Mouse (Mus musculus): ENCODE data around the gene Immp2l. TPM values are rescaled to one million over a fixed set of nuclear protein-coding genes. Genes with fewer than 3 reads are reported as not detected.

Gene Immp2l
- polyA plus RNA-seq, 1 experiment from 2014 or later: 16.3 TPM

DNA sequence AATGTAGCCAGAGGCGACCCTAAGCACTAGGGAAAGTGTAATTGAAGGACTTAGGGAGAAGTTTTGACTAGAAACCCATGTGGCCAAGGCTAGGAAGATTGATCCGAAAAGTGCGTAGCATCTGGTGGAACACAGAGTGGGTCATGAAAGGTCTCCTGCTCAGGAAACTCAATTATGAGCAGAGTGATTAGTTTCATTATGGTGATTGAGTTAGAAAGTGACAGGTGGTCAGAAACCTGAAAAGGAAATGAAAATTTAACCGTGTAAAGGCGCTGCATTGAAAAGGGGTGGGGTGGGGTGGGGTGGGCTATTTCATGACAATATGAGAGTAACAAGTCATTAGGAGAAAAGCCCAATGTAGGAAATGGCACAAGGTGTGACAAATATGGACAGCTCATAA, 15.9 kb downstream of the Immp2l start:
- Histone ChIP-seq H3K4me1 (ENCODE audit: control insufficient read depth, insufficient read depth, low read length) (no peaks in the 10 kb centered on the region), H3K27me3 (ENCODE audit: control insufficient read depth, insufficient read depth, low read length) (no peaks in the 10 kb centered on the region), H3K4me2 (ENCODE audit: low read depth, low read length) (no peak overlapping the region), H3K9me3 (replicated peaks; ENCODE audit: control insufficient read depth, low read length) (no peaks in the 10 kb centered on the region), H3K9ac (ENCODE audit: low read length) (no peak overlapping the region), H3K4me3 (replicated peaks; ENCODE audit: low read length) (no peak overlapping the region), H3K27ac (ENCODE audit: low read length) (no peak overlapping the region), H3K36me3 (ENCODE audit: control insufficient read depth, insufficient read depth, low read length) (no peaks in the 10 kb centered on the region)
- 76% methylated on average over 5 of the region's 5 CpGs for WGBS
- ATAC-seq (ENCODE audit: insufficient read depth, low FRiP score): no peak

- no peak overlapping the region for H3K9ac ChIP-seq (ENCODE audit: low read length)
- no peaks in the 10 kb centered on the region for H3K36me3 ChIP-seq (ENCODE audit: control insufficient read depth, insufficient read depth, low read length)
- no peaks in the 10 kb centered on the region for H3K27me3 ChIP-seq (ENCODE audit: control insufficient read depth, insufficient read depth, low read length)
- H3K4me3 ChIP-seq (replicated peaks; ENCODE audit: low read length): no peak overlapping the region
- no peaks in the 10 kb centered on the region for H3K4me1 ChIP-seq (ENCODE audit: control insufficient read depth, insufficient read depth, low read length)
- no peak overlapping the region for H3K4me2 ChIP-seq (ENCODE audit: low read depth, low read length)
- ATAC-seq (ENCODE audit: insufficient read depth, low FRiP score): no peak
- WGBS: 81% methylated on average over 2 of the region's 2 CpGs
- no peaks in the 10 kb centered on the region for H3K9me3 ChIP-seq (replicated peaks; ENCODE audit: control insufficient read depth, low read length)
- no peak overlapping the region for H3K27ac ChIP-seq (ENCODE audit: low read length)
These were observed 17.8 kb downstream of the Immp2l start for GRCm38 (mm10) chr12:41041737-41042136.

- no peak overlapping the region for H3K27ac ChIP-seq (ENCODE audit: low read length)
- no peaks in the 10 kb centered on the region for H3K27me3 ChIP-seq (ENCODE audit: control insufficient read depth, insufficient read depth, low read length)
- H3K9me3 ChIP-seq (replicated peaks; ENCODE audit: control insufficient read depth, low read length): no peaks in the 10 kb centered on the region
- H3K4me1 ChIP-seq (ENCODE audit: control insufficient read depth, insufficient read depth, low read length): no peaks in the 10 kb centered on the region
- WGBS: 81% methylated on average over 12 of the region's 12 CpGs
- no peak overlapping the region for H3K4me3 ChIP-seq (replicated peaks; ENCODE audit: low read length)
- no peak overlapping the region for H3K4me2 ChIP-seq (ENCODE audit: low read depth, low read length)
- ATAC-seq (ENCODE audit: insufficient read depth, low FRiP score): no peak
- no peak overlapping the region for H3K9ac ChIP-seq (ENCODE audit: low read length)
- no peaks in the 10 kb centered on the region for H3K36me3 ChIP-seq (ENCODE audit: control insufficient read depth, insufficient read depth, low read length)
These were observed 20.7 kb downstream of the Immp2l start for GRCm38 (mm10) chr12:41044493-41045132.

GRCm38 (mm10) chr12:41047085-41047766, 23.3 kb downstream of the Immp2l start:
- Histone ChIP-seq H3K9me3 (replicated peaks; ENCODE audit: control insufficient read depth, low read length) (no peaks in the 10 kb centered on the region), H3K4me3 (replicated peaks; ENCODE audit: low read length) (no peak overlapping the region), H3K4me2 (ENCODE audit: low read depth, low read length) (no peak overlapping the region), H3K9ac (ENCODE audit: low read length) (no peak overlapping the region), H3K36me3 (ENCODE audit: control insufficient read depth, insufficient read depth, low read length) (no peaks in the 10 kb centered on the region), H3K27ac (ENCODE audit: low read length) (no peak overlapping the region), H3K4me1 (ENCODE audit: control insufficient read depth, insufficient read depth, low read length) (no peaks in the 10 kb centered on the region), H3K27me3 (ENCODE audit: control insufficient read depth, insufficient read depth, low read length) (no peaks in the 10 kb centered on the region)
- no peak for ATAC-seq (ENCODE audit: insufficient read depth, low FRiP score)
- WGBS: 84% methylated on average over 12 of the region's 12 CpGs

DNA sequence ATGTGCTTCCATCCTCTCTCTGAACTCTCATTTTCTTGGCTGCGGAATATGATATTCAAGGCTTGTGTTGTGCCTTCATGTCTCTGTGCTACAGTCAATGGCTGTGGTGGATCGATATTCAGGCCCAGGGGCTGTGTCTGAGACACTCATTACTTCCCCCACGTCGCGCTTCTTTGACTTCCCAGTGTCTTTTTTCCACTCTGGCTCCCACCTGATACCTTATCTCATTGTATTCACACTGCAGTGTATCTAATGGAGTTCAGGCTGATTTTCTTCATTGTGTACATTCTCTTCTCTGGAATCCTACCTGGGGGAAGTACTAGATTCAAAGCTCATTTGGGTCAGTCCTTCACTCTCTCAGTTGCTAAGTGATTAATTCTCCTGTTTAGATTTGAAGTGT, 27.1 kb downstream of the Immp2l start:
- Histone ChIP-seq H3K9ac (ENCODE audit: low read length) (no peak overlapping the region), H3K4me1 (ENCODE audit: control insufficient read depth, insufficient read depth, low read length) (no peaks in the 10 kb centered on the region), H3K27me3 (ENCODE audit: control insufficient read depth, insufficient read depth, low read length) (no peaks in the 10 kb centered on the region), H3K36me3 (ENCODE audit: control insufficient read depth, insufficient read depth, low read length) (no peaks in the 10 kb centered on the region), H3K27ac (ENCODE audit: low read length) (no peak overlapping the region), H3K4me3 (replicated peaks; ENCODE audit: low read length) (no peak overlapping the region), H3K4me2 (ENCODE audit: low read depth, low read length) (no peak overlapping the region), H3K9me3 (replicated peaks; ENCODE audit: control insufficient read depth, low read length) (no peaks in the 10 kb centered on the region)
- ATAC-seq (ENCODE audit: insufficient read depth, low FRiP score): no peak
- WGBS: 66% methylated on average over 5 of the region's 5 CpGs

GRCm38 (mm10) chr12:41052897-41053296, 29.0 kb downstream of the Immp2l start:
- Histone ChIP-seq H3K27me3 (ENCODE audit: control insufficient read depth, insufficient read depth, low read length) (no peaks in the 10 kb centered on the region), H3K4me3 (replicated peaks; ENCODE audit: low read length) (no peak overlapping the region), H3K36me3 (ENCODE audit: control insufficient read depth, insufficient read depth, low read length) (no peaks in the 10 kb centered on the region), H3K9ac (ENCODE audit: low read length) (no peak overlapping the region), H3K4me1 (ENCODE audit: control insufficient read depth, insufficient read depth, low read length) (no peaks in the 10 kb centered on the region), H3K4me2 (ENCODE audit: low read depth, low read length) (no peak overlapping the region), H3K9me3 (replicated peaks; ENCODE audit: control insufficient read depth, low read length) (no peaks in the 10 kb centered on the region), H3K27ac (ENCODE audit: low read length) (no peak overlapping the region)
- ATAC-seq (ENCODE audit: insufficient read depth, low FRiP score): no peak
- 81% methylated on average over 3 of the region's 3 CpGs for WGBS

DNA sequence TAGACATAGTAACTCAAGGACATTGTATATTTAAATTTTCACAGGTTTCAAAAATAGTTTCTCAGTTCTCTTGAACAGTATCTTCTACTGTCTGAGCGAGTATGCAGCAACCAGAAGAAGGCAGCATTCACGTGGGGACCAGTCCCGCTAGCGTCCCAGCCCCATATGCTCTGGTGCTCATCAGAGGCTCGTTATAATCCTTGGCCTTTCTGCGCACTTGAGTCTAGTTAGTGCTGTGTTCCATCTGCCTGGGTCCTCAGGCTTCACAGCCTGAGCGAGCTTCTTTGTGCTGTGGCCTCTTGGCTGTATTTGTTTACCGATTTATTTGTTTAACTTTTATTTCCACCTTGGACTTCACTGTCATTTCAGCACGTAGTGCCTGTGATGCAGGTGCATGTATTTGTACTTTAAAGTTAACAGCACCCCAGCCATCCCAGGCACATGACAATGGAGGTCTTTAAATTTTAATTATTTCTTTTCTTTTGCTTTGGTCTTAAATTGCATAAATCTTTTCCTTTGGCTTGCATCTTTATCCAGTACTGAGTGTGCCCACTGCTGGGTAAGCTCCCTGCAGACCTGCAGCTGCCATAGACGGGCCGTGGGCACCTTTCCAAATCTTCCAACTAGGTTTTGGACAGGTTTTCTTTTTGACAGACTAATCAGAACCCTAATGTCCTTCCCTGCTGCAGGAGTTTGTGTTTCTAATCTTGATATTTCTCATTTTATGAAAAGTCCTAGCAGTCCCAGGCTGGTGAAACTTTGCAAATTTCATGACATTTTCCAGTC, 30.3 kb downstream of the Immp2l start:
- Histone ChIP-seq H3K27me3 (ENCODE audit: control insufficient read depth, insufficient read depth, low read length) (no peaks in the 10 kb centered on the region), H3K4me2 (ENCODE audit: low read depth, low read length) (no peak overlapping the region), H3K4me3 (replicated peaks; ENCODE audit: low read length) (no peak overlapping the region), H3K27ac (ENCODE audit: low read length) (no peak overlapping the region), H3K4me1 (ENCODE audit: control insufficient read depth, insufficient read depth, low read length) (no peaks in the 10 kb centered on the region), H3K9ac (ENCODE audit: low read length) (no peak overlapping the region), H3K9me3 (replicated peaks; ENCODE audit: control insufficient read depth, low read length) (no peaks in the 10 kb centered on the region), H3K36me3 (ENCODE audit: control insufficient read depth, insufficient read depth, low read length) (no peaks in the 10 kb centered on the region)
- no peak for ATAC-seq (ENCODE audit: insufficient read depth, low FRiP score)
- 79% methylated on average over 11 of the region's 11 CpGs for WGBS

DNA sequence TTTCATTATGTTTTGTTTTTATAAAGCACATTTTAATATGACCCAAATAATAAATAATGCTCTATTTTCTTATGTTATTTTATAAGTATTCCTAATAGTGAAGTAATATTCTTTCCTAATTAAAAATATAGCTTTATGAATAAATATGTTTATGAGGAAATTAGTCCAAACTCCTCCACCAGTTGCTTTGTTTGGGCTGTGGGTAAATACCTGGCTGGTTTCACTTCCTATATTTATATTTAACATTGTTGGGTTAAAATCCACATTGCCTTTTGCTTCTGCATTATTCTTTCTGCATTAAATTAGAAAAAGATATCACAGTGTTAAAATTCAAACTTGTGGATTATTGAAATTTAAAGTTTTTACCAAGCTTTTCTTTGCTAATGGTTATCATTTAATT, 32.1 kb downstream of the Immp2l start:
- no peak overlapping the region for H3K4me3 ChIP-seq (replicated peaks; ENCODE audit: low read length)
- H3K9me3 ChIP-seq (replicated peaks; ENCODE audit: control insufficient read depth, low read length): no peaks in the 10 kb centered on the region
- ATAC-seq (ENCODE audit: insufficient read depth, low FRiP score): no peak
- H3K36me3 ChIP-seq (ENCODE audit: control insufficient read depth, insufficient read depth, low read length): no peaks in the 10 kb centered on the region
- H3K27ac ChIP-seq (ENCODE audit: low read length): no peak overlapping the region
- no peaks in the 10 kb centered on the region for H3K4me1 ChIP-seq (ENCODE audit: control insufficient read depth, insufficient read depth, low read length)
- H3K27me3 ChIP-seq (ENCODE audit: control insufficient read depth, insufficient read depth, low read length): no peaks in the 10 kb centered on the region
- H3K4me2 ChIP-seq (ENCODE audit: low read depth, low read length): no peak overlapping the region
- H3K9ac ChIP-seq (ENCODE audit: low read length): no peak overlapping the region

GRCm38 (mm10) chr12:41063281-41063680, 39.4 kb downstream of the Immp2l start:
- H3K4me3 ChIP-seq (replicated peaks; ENCODE audit: low read length): no peak overlapping the region
- no peaks in the 10 kb centered on the region for H3K9me3 ChIP-seq (replicated peaks; ENCODE audit: control insufficient read depth, low read length)
- H3K27ac ChIP-seq (ENCODE audit: low read length): no peak overlapping the region
- no peak for ATAC-seq (ENCODE audit: insufficient read depth, low FRiP score)
- no peaks in the 10 kb centered on the region for H3K4me1 ChIP-seq (ENCODE audit: control insufficient read depth, insufficient read depth, low read length)
- no peak overlapping the region for H3K4me2 ChIP-seq (ENCODE audit: low read depth, low read length)
- no peaks in the 10 kb centered on the region for H3K36me3 ChIP-seq (ENCODE audit: control insufficient read depth, insufficient read depth, low read length)
- no peak overlapping the region for H3K9ac ChIP-seq (ENCODE audit: low read length)
- no peaks in the 10 kb centered on the region for H3K27me3 ChIP-seq (ENCODE audit: control insufficient read depth, insufficient read depth, low read length)
- WGBS: 89% methylated on average over 3 of the region's 3 CpGs
